Mouse (Mus musculus): ENCODE measurements around the gene Aif1l.

Gene Aif1l

GRCm38 (mm10) chr2:32008716-32009115 lies 58.8 kb downstream of the Aif1l start:
- H3K27me3 ChIP-seq (ENCODE audit: control insufficient read depth, insufficient read depth, low read length, poor library complexity, severe bottlenecking), result no peaks in the 10 kb centered on the region
- H3K36me3 ChIP-seq (ENCODE audit: control insufficient read depth, insufficient read depth, low read length, poor library complexity, severe bottlenecking), result peaks cover 20% of the 10 kb centered on the region
- no peak for DNase-seq (ENCODE audit: low read depth, low spot score)

- Histone ChIP-seq H3K27me3 (ENCODE audit: control insufficient read depth, insufficient read depth, low read length, poor library complexity, severe bottlenecking) (no peaks in the 10 kb centered on the region), H3K36me3 (ENCODE audit: control insufficient read depth, insufficient read depth, low read length, poor library complexity, severe bottlenecking) (peaks cover 4% of the 10 kb centered on the region)
- DNase-seq (ENCODE audit: low read depth, low spot score), result no peak
Measured at GRCm38 (mm10) chr2:32019704-32020103, 69.8 kb downstream of the Aif1l start.

- Histone ChIP-seq H3K36me3 (ENCODE audit: control insufficient read depth, insufficient read depth, low read length, poor library complexity, severe bottlenecking) (peaks cover 4% of the 10 kb centered on the region), H3K27me3 (ENCODE audit: control insufficient read depth, insufficient read depth, low read length, poor library complexity, severe bottlenecking) (no peaks in the 10 kb centered on the region)
- DNase-seq (ENCODE audit: low read depth, low spot score), result no peak
Measured at GRCm38 (mm10) chr2:32020229-32020628, 70.3 kb downstream of the Aif1l start.

Data from splenic B cell, adult 2 months (primary cell).